Mouse (Mus musculus): ENCODE data around the gene Tmem208.

- TF ChIP-seq CTCF (IDR thresholded peaks at IDR 0.05; ENCODE audit: control insufficient read depth, insufficient read depth, insufficient read length) (peak; percentile 39), MYOG (IDR thresholded peaks at IDR 0.05; ENCODE audit: control insufficient read depth, extremely low read depth, insufficient read length) (no peak), USF1 (IDR thresholded peaks at IDR 0.05; ENCODE audit: low read depth) (no peak), CEBPB (IDR thresholded peaks at IDR 0.05; ENCODE audit: low read depth) (no peak)
These were observed 33.5 kb downstream of the Tmem208 start for GRCm38 (mm10) chr8:105359646-105360045.

Data from C2C12 (cell line).